Mouse (Mus musculus) left cerebral cortex, adult 2 months (tissue): ENCODE data around the gene Shisa3. TPM values are rescaled to one million over a fixed set of nuclear protein-coding genes. Genes with fewer than 3 reads are reported as not detected.

Source experiments
- DNase-seq, 2 experiments: peaks; one replicate each; pipeline ENCODE4 v3.0.0; 2021 to 2022; ENCODE audit warnings: low spot score in 2 of 2, mixed read lengths in 1 of 2; ENCODE audit errors: extremely low spot score in 1 of 2
- H3K27ac ChIP-seq: fragments of 200-600 bp; 2 replicates; pipeline ENCODE4 v1.8.1; 2022
- H3K4me3 ChIP-seq: fragments of 200-600 bp; 2 replicates; pipeline ENCODE4 v1.8.1; 2022
- CTCF ChIP-seq: fragments of 200-600 bp; IDR thresholded peaks from 2 replicates; pipeline ENCODE4 v1.8.1; 2022; ENCODE audit warnings: antibody characterized with exemption, mild to moderate bottlenecking, moderate library complexity
- intact Hi-C: fragments of 180-260 bp; cut with DNase I; formaldehyde crosslinking; loops from one replicate; pipeline ENCODE4 v1.15.1; 2025
- microRNA-seq, 2 experiments: library from miRNA; unstranded; fragments of <30 nt; microRNA quantifications; one replicate each; pipeline ENCODE4 v1.2.0; 2021
- total RNA-seq, 2 experiments: library from RNA; stranded (reverse); gene quantifications; 2 replicates each; pipeline ENCODE4 v1.2.3; 2021

The Shisa3 gene
- total RNA-seq, 2 experiments from 2014 or later, result 0.87 to 1.1 TPM

DNA sequence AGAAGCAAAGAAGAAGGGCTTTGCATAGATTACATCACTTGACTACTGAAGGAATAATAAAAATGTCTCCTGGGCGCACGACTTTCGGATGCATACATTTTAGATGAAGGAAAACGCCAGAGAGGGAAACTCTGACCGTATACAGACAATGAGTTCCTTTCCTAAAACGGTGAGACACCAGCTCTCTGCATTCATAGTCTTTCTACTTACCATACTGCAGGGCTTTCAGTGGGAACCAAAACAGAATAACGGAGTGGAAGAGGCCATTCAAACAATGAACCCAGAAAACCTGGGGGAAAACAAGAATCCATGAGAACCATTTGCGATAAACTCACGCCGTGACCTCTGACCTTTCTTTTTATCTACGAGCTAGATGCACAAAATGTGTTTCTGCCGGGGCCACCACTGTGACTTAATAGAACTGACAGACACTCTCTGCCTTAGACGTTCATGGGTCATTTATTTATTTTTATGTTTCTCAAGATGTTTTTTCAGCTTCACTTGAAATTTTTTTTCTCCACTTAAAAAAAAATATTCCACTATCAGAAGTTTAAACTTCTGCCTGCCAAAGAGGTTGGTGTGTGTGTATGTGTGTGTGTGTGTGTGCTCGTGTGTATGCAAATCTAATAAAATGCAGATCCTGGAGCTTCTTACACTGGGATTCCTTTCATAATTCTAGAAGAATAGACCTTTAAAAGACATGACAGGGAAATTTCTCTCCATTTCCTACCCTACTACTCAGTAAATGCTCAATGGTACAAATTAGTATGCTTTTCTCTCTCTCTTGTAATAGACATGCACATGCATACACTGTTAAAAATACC lies 48.2 kb downstream of the Shisa3 start:
- Histone ChIP-seq H3K4me3 (no peak overlapping the region), H3K27ac (no peak overlapping the region)
- intact Hi-C loops, result no loop called here
- TF ChIP-seq CTCF, result no peak
- no peak for DNase-seq

DNA sequence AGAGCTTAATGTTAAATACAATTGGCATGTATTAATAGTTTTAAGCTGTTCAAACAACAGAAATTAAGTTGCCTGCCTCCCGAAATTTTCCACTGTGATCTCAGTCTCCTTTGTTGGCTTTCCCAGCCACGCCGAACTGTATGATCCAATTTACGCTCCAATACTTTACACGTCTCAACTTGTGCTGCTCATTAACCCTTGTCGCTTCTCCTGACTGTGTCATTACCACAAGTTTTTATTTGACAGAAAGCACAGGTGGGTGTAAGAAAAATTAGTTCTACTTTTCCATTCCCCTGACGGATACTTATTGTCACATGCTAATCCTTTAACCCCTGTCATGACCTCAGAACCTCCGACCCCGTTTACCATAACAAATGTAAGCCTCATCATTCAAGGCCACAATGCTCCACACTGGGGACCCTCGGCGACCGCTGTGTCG lies 49.2 kb downstream of the Shisa3 start:
- no peak overlapping the region for H3K4me3 ChIP-seq
- intact Hi-C loops, result no loop called here
- TF ChIP-seq CTCF, result no peak
- no peak overlapping the region for H3K27ac ChIP-seq
- DNase-seq, result no peak

DNA sequence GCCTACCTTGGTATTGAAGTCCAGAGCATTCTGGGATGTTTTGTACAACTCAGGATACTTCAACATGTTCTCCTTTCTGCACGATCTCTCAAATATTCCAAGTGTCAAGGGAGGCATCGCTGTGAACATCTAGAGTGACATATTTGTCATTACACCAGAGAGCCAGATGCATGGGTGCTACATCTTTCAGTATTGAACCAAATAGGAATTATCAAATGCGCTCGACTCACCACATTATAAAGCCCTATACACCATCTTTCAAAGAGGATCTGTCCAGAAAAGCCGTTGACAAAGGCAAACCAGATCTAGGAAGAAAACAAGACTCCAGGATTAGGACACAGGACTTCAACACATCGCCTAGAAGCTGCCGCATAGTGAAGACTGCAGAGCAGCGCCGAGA lies 52.2 kb downstream of the Shisa3 start:
- TF ChIP-seq CTCF, result no peak
- Histone ChIP-seq H3K27ac (no peak overlapping the region), H3K4me3 (no peak overlapping the region)
- DNase-seq, result no peak
- intact Hi-C loops, result no loop called here

DNA sequence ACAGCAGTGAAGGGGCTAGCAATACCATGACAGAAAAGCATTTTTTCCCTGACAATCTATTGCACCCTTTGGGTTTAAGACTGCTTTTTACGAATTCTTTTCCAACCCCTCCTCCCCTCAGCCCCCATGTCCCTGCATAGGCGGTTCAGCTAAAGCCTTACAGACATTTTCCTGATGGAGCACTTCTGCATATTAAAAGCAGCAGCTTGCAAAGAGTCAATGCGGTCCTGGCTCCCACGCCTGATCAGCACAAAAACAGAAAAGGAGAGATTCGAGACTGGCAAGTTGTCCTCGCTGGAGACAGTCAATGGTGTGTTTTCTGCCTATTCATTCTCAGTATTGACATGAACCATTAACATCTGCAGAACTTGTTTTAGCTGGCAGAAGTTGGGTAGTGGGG lies 55.0 kb downstream of the Shisa3 start:
- TF ChIP-seq CTCF, result no peak
- no peak overlapping the region for H3K27ac ChIP-seq
- no peak overlapping the region for H3K4me3 ChIP-seq
- intact Hi-C loops, result no loop called here
- DNase-seq, result no peak

- DNase-seq, result no peak
- intact Hi-C loops, result no loop called here
- Histone ChIP-seq H3K4me3 (no peak overlapping the region), H3K27ac (no peak overlapping the region)
- no peak for TF ChIP-seq CTCF
Observed at GRCm38 (mm10) chr5:67669436-67669896, 61.8 kb downstream of the Shisa3 start.

GRCm38 (mm10) chr5:67670158-67670557 lies 62.5 kb downstream of the Shisa3 start:
- DNase-seq, result no peak
- TF ChIP-seq CTCF, result no peak
- intact Hi-C loops, result no loop called here
- Histone ChIP-seq H3K27ac (no peak overlapping the region), H3K4me3 (no peak overlapping the region)

DNA sequence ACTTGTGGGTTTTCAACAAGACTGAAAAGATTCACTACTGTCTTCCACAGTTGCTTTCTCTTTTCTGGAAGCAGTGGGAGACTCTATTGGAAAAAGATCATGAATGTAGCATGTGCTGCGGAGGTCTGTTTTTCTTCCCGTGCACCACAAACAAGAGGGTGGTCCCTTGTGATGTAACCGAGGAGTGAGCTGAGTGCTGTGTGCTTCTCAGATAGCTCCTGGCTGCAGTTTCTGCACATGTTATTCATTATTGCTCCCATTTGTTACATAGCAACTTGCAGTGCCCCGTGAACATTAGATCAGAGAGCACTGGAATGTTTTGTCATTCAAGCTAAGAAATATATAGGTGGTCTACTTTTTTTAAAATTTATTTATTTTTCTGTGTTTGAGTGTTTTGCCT lies 65.3 kb downstream of the Shisa3 start:
- Histone ChIP-seq H3K27ac (no peak overlapping the region), H3K4me3 (no peak overlapping the region)
- intact Hi-C loops, result no loop called here
- no peak for DNase-seq
- no peak for TF ChIP-seq CTCF

Small RNAs within 50 kb of the gene (microRNA-seq; reads per million reads assigned to microRNA genes)
- 0 reads per million in 2 experiments for gene Gm23617

Other genes starting within 250 kb of the Shisa3 start
- 1 to 10 TPM; 7.9 TPM for gene Bend4, start 179.6 kb upstream of the Shisa3 start, total RNA-seq
- 100 to 1,000 TPM; 171 to 190 TPM for gene Atp8a1, start 239.6 kb downstream of the Shisa3 start, total RNA-seq